Mouse (Mus musculus) forebrain, embryonic 11.5 days (tissue): Measurements from ENCODE around the gene Dusp2. TPM values are rescaled to one million over a fixed set of nuclear protein-coding genes. Genes with fewer than 3 reads are reported as not detected.

Source experiments
- ATAC-seq: fragments of 200-750 bp; cut with Nextera tagmentation; replicated peaks from 2 replicates; pipeline ENCODE4 v1.8.0; 2017; ENCODE audit warnings: moderate TSS enrichment; ENCODE audit not compliant: low FRiP score
- DNase-seq: peaks from one replicate; pipeline ENCODE4 v3.0.0-alpha.2; 2017; ENCODE audit warnings: low spot score
- H3K27ac ChIP-seq: fragments of 300-500 bp; sonication (generic); 2 replicates; pipeline ENCODE4 v1.5.1; 2014; ENCODE audit warnings: low read depth, low read length
- H3K27me3 ChIP-seq: fragments of 300-500 bp; sonication (generic); 2 replicates; pipeline ENCODE4 v1.6.1; 2014; ENCODE audit warnings: mild to moderate bottlenecking, low read length, mixed read lengths; ENCODE audit not compliant: control insufficient read depth, insufficient read depth
- H3K36me3 ChIP-seq: fragments of 300-500 bp; sonication (generic); 2 replicates; pipeline ENCODE4 v1.6.1; 2014; ENCODE audit warnings: mild to moderate bottlenecking, low read length, moderate library complexity, mixed read lengths; ENCODE audit not compliant: control insufficient read depth, insufficient read depth
- H3K4me1 ChIP-seq: fragments of 300-500 bp; sonication (generic); replicated peaks from 2 replicates; pipeline ENCODE4 v1.6.1; 2014; ENCODE audit warnings: low read length, mixed read lengths; ENCODE audit not compliant: control insufficient read depth, insufficient read depth
- H3K4me2 ChIP-seq: fragments of 300-500 bp; sonication (generic); 2 replicates; pipeline ENCODE4 v1.6.1; 2014; ENCODE audit warnings: low read depth, mild to moderate bottlenecking, low read length, moderate library complexity, mixed read lengths; ENCODE audit not compliant: severe bottlenecking
- H3K4me3 ChIP-seq: fragments of 300-500 bp; sonication (generic); 2 replicates; pipeline ENCODE4 v1.5.1; 2014; ENCODE audit warnings: low read depth, low read length
- H3K9ac ChIP-seq: fragments of 300-500 bp; sonication (generic); 2 replicates; pipeline ENCODE4 v1.6.1; 2014; ENCODE audit warnings: low read length
- H3K9me3 ChIP-seq: fragments of 300-500 bp; sonication (generic); 2 replicates; pipeline ENCODE4 v1.6.1; 2016; ENCODE audit warnings: low read length, mixed read lengths; ENCODE audit not compliant: control insufficient read depth
- WGBS: fragments of 180-500 bp; shearing (Covaris S2); extraction: QIAGEN DNeasy Blood & Tissue Kit; methylation state at CpG from one replicate; pipeline ENCODE4 v1.1.7; 2014; 5-methylcytosine and 5-hydroxymethylcytosine counted together
- polyA plus RNA-seq: library from polyadenylated mRNA; unstranded; fragments of >200 nt; fragmentation: Nextera tagmentation; extraction: Ambion mirVana; gene quantifications from 2 replicates; pipeline ENCODE4 v1.2.1, GENCODE M21; 2014

The Dusp2 gene
- polyA plus RNA-seq, 1 experiment from 2014 or later = 3.9 TPM

DNA sequence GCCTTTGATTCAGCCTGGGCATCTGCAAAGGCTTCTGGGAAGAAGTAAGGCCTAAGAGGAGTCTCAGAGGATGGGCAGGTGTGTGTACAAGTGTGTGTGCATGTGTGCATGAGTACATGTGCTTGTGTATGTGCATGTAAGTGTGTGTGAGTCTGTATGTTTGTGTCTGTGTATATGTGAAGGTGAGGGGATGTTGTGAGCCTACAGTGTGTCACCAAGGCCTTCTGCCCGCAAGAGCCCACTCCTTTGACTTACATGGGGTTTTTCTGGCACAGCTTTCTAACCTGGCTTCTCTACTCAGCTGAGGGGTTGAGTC is 20.8 kb upstream of the Dusp2 start:
- DNase-seq = no peak
- WGBS = 91% methylated on average over 1 of the region's 1 CpGs
- Histone ChIP-seq H3K36me3 (no peaks in the 10 kb centered on the region), H3K4me3 (no peak overlapping the region), H3K4me2 (no peak overlapping the region), H3K27me3 (no peaks in the 10 kb centered on the region), H3K4me1 (no peaks in the 10 kb centered on the region), H3K9me3 (no peaks in the 10 kb centered on the region), H3K27ac (no peak overlapping the region), H3K9ac (no peak overlapping the region)
- ATAC-seq = no peak

DNA sequence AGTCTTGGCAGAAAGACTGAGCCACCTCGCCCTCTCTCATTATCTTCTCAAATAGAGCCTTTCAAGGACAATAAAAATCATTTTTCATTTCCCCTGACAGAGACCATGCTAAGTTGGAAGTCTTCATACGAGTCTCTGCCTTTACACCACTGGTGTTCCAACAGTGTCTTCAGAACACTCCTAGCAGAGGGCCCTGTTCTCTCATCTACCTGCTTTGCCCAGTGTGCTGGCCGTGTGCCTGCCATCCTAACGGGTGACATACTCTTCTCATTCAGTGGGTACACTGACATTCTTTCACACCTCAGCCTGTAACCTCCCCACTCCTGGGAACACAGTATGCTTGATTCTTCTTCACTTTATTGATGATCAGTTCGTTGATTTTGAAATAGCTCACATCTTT is 19.5 kb upstream of the Dusp2 start:
- Histone ChIP-seq H3K27me3 (no peaks in the 10 kb centered on the region), H3K4me3 (no peak overlapping the region), H3K9me3 (no peaks in the 10 kb centered on the region), H3K27ac (no peak overlapping the region), H3K36me3 (no peaks in the 10 kb centered on the region), H3K4me2 (no peak overlapping the region), H3K9ac (no peak overlapping the region), H3K4me1 (no peaks in the 10 kb centered on the region)
- WGBS = 76% methylated on average over 5 of the region's 5 CpGs
- DNase-seq (no peak), ATAC-seq (no peak)

DNA sequence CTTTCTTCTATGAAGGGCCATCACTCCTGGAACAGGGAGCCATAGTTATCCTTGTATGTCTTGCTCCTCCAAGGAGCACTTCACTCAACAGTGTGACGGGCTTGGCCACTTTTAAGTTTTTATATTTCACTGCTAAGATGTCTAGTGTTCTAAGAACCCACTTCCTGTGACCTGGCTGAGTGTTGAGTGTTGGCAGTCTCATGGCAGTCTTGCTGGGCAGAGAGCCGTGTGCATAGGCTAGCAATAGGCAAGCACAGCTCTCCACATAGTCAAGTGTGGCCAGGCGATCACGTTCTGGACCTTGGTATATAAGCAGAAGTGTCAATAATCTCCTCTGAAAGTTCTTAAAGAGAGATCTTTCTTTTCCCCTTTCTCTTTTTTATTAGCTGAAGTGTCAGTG is 17.8 kb upstream of the Dusp2 start:
- DNase-seq = no peak
- no peak overlapping the region for H3K9ac ChIP-seq
- ATAC-seq = no peak
- H3K27ac ChIP-seq = no peak overlapping the region
- no peaks in the 10 kb centered on the region for H3K27me3 ChIP-seq
- no peak overlapping the region for H3K4me2 ChIP-seq
- no peaks in the 10 kb centered on the region for H3K4me1 ChIP-seq
- WGBS = 89% methylated on average over 4 of the region's 4 CpGs
- H3K36me3 ChIP-seq = no peaks in the 10 kb centered on the region
- no peaks in the 10 kb centered on the region for H3K9me3 ChIP-seq
- H3K4me3 ChIP-seq = no peak overlapping the region

DNA sequence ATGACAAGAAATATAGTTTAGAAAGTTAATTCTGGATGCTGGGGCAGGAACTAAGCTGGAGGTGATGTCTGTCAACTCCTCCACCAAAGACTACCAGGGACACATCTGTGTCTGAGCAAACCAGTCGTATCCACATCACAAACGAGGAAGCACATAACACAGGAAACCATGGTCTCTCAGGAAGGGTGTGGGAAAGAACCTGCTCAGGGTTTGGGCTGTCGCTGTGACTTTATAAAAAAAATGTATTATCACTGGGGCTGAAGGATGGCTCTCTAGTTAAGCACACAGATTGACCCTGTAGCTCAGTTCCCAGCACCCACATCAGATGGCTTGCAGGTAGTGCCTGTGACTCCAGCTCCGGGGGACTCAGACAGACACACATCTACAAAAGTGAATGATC is 16.9 kb upstream of the Dusp2 start:
- no peaks in the 10 kb centered on the region for H3K4me1 ChIP-seq
- 79% methylated on average over 4 of the region's 4 CpGs for WGBS
- ATAC-seq (no peak), DNase-seq (no peak)
- H3K36me3 ChIP-seq = no peaks in the 10 kb centered on the region
- no peak overlapping the region for H3K4me2 ChIP-seq
- no peak overlapping the region for H3K4me3 ChIP-seq
- H3K9me3 ChIP-seq = no peaks in the 10 kb centered on the region
- no peak overlapping the region for H3K9ac ChIP-seq
- H3K27me3 ChIP-seq = no peaks in the 10 kb centered on the region
- no peak overlapping the region for H3K27ac ChIP-seq

DNA sequence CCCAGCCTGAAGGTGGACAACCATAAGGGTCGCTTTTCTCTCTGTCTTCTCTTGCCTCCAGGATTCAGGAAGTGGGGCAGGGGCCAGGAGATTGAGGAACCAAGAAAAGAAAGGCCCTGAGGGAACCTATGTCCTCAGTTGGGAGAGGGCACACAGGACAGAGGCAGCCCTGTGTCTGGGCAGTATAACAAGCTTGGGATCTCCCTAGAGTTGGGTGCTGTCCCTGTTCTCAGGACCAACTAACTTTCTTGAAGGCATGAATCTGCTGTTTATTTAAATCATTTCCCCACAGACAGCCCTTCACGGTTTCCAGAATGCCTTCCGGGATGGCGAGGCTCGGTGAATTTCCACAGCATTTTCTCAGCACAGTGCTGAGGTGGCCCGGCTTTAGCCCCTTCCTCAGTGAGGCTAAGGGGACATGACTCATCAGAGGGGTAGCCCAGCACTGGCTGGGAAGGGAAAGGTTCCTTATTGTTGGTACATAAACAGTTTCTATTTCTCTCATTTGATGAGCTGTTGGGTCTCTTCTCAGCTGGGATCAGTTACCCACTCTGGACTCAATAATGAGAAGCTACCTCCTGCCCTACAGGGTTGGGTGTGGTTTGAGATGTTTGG is 13.2 kb upstream of the Dusp2 start:
- Histone ChIP-seq H3K4me1 (no peaks in the 10 kb centered on the region), H3K36me3 (no peaks in the 10 kb centered on the region), H3K27me3 (no peaks in the 10 kb centered on the region), H3K9ac (no peak overlapping the region), H3K9me3 (no peaks in the 10 kb centered on the region), H3K27ac (no peak overlapping the region), H3K4me3 (no peak overlapping the region), H3K4me2 (no peak overlapping the region)
- ATAC-seq = no peak
- 70% methylated on average over 6 of the region's 6 CpGs for WGBS
- no peak for DNase-seq

DNA sequence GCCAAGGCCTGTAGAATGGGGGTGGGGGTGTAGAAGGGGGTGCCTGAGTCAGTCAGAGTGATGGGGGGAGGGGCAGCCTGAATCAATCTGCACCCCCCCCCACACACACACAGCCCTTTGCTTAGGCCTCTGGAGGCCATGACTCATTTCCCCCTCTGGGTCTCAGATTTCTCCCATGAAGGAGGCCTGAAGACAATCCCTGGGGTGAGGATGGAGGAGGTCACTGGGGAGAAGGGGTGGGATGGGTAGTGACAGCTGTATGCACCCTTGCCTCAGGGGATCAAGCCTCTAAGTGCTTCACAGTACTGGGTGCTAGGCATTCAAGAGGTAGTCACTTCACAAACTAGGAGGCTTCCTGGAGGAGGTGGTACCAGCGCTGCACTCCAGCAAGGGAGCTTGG is 12.3 kb upstream of the Dusp2 start:
- Histone ChIP-seq H3K36me3 (no peaks in the 10 kb centered on the region), H3K4me2 (no peak overlapping the region), H3K9ac (no peak overlapping the region), H3K27ac (no peak overlapping the region), H3K4me1 (no peaks in the 10 kb centered on the region), H3K4me3 (no peak overlapping the region), H3K27me3 (no peaks in the 10 kb centered on the region), H3K9me3 (no peaks in the 10 kb centered on the region)
- no peak for ATAC-seq
- no peak for DNase-seq
- 63% methylated on average over 1 of the region's 1 CpGs for WGBS

DNA sequence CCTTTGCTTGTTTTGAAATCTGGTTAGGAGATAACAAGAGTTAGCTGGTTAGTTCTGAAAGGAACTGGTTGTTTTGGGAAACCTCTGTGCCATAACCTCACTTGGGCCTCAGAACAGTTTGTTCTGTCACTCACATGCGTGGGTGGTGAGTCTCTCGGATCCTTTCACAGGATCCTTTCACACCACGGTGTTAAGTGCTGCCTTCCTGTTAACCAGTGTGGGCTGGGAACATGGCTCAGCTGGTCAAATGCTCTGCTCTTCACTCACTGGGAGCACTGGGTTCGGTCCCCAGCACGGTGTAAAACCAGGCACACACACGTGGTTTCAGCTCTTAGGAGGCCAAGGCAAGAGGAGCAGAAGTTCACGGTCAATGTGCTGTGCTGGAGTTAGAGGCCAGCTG is 11.5 kb upstream of the Dusp2 start:
- H3K9me3 ChIP-seq = no peaks in the 10 kb centered on the region
- H3K4me2 ChIP-seq = no peak overlapping the region
- WGBS = 84% methylated on average over 7 of the region's 7 CpGs
- no peak for DNase-seq
- H3K27ac ChIP-seq = no peak overlapping the region
- no peak for ATAC-seq
- H3K9ac ChIP-seq = no peak overlapping the region
- H3K4me3 ChIP-seq = no peak overlapping the region
- H3K4me1 ChIP-seq = no peaks in the 10 kb centered on the region
- H3K36me3 ChIP-seq = no peaks in the 10 kb centered on the region
- no peaks in the 10 kb centered on the region for H3K27me3 ChIP-seq

DNA sequence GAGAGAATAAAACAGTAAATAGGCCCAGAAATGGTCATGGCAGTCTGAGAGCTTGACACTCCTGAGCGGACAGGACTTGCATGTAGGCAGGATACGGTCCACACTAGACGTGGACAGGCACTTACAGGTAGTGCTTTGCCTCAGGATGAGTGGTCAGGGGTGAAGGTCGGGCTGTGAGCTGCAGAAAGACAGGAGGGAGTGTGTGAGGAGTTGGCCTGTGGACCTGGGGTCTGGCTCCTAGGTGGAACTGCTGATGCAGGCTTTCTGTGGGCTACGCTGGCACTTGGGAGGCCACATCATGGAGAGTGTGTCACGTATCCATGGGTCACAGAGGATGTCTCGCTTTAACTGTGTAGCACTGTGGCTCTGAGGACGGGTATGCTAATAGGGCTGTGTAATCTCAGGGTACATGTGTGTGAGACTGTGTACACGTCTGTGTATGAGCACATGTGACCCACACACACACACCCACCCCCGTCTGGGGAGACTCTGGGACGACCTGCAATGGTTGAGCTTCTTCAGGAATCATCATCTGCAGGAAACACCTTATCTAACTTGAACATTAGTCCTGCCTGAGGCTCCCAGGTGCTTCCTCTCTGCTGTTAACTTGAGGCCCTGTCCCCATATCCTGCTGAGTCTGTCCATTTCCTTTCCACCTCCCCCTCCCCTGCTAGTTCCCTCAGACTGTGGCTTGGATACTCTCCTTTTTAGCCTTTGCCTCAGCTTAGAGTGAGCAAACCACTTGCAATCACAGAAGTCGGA is 7.7 kb upstream of the Dusp2 start:
- DNase-seq (no peak), ATAC-seq (no peak)
- Histone ChIP-seq H3K9ac (no peak overlapping the region), H3K9me3 (no peaks in the 10 kb centered on the region), H3K4me2 (no peak overlapping the region), H3K4me1 (no peaks in the 10 kb centered on the region), H3K36me3 (no peaks in the 10 kb centered on the region), H3K27ac (no peak overlapping the region), H3K27me3 (no peaks in the 10 kb centered on the region), H3K4me3 (no peak overlapping the region)
- WGBS = 76% methylated on average over 12 of the region's 12 CpGs
